Mouse (Mus musculus) heart, postnatal 36 days (tissue): ENCODE measurements around the gene Trpv2. TPM values are rescaled to one million over a fixed set of nuclear protein-coding genes. Genes with fewer than 3 reads are reported as not detected.

Experiments
- DNase-seq, 2 experiments: peaks; one replicate each; pipeline ENCODE4 v3.0.0; 2021 to 2022
- intact Hi-C: fragments of 180-260 bp; cut with DNase I; formaldehyde crosslinking; loops from one replicate; pipeline ENCODE4 v1.15.1; 2025
- total RNA-seq, 2 experiments: library from RNA; stranded (reverse); gene quantifications; 2 replicates each; pipeline ENCODE4 v1.2.3; 2021

Trpv2 gene
- total RNA-seq, 2 experiments from 2014 or later: 2.8 to 2.9 TPM

GRCm38 (mm10) chr11:62557205-62557604, 17.1 kb upstream of the Trpv2 start:
- DNase-seq: no peak
- intact Hi-C loops: no loop called here

GRCm38 (mm10) chr11:62558152-62558551, 16.1 kb upstream of the Trpv2 start:
- intact Hi-C loops: no loop called here
- no peak for DNase-seq

- DNase-seq: peak; percentile 64 to 72
- intact Hi-C loops: no loop called here
These were observed 15.2 kb upstream of the Trpv2 start for GRCm38 (mm10) chr11:62558961-62559646.

- peak in 1 of 2 experiments; percentile 19 for DNase-seq
- intact Hi-C loops: no loop called here
These were observed 13.7 kb upstream of the Trpv2 start for GRCm38 (mm10) chr11:62560463-62561016.

- intact Hi-C loops: no loop called here
- no peak for DNase-seq
These were observed 10.7 kb upstream of the Trpv2 start for GRCm38 (mm10) chr11:62563590-62563989.

GRCm38 (mm10) chr11:62565747-62566146, 8.5 kb upstream of the Trpv2 start:
- intact Hi-C loops: no loop called here
- DNase-seq: no peak

- no peak for DNase-seq
- intact Hi-C loops: no loop called here
These were observed 8.1 kb upstream of the Trpv2 start for GRCm38 (mm10) chr11:62566211-62566610.

GRCm38 (mm10) chr11:62568300-62568699, 6.0 kb upstream of the Trpv2 start:
- intact Hi-C loops: no loop called here
- DNase-seq: no peak

- DNase-seq: no peak
- intact Hi-C loops: loop anchor here (2.0 to 10.0 kb wide), 3 partner anchors 36 to 178 kb away; partner anchors contain the start of gene Cenpv
These were observed 408 bp downstream of the Trpv2 start for GRCm38 (mm10) chr11:62574703-62575085.

- intact Hi-C loops: loop anchor here (2.0 to 10.0 kb wide), 3 partner anchors 36 to 178 kb away; partner anchors contain the start of gene Cenpv
- peak; percentile 90 to 92 for DNase-seq
These were observed 992 bp downstream of the Trpv2 start for GRCm38 (mm10) chr11:62575297-62575658.

GRCm38 (mm10) chr11:62575659-62576438, 1.6 kb downstream of the Trpv2 start:
- peak; percentile 41 to 60 for DNase-seq
- intact Hi-C loops: loop anchor here (2.0 to 10.0 kb wide), 3 partner anchors 37 to 179 kb away; partner anchors contain the start of gene Cenpv

- intact Hi-C loops: loop anchor here (10.0 kb wide), 1 partner anchor 62 kb away; no protein-coding TSS in a partner anchor
- peak; percentile 39 to 52 for DNase-seq
These were observed 2.4 kb downstream of the Trpv2 start for GRCm38 (mm10) chr11:62576530-62577152.

- no peak for DNase-seq
- intact Hi-C loops: no loop called here
These were observed 8.7 kb downstream of the Trpv2 start for GRCm38 (mm10) chr11:62583031-62583430.

- intact Hi-C loops: no loop called here
These were observed 10.5 kb downstream of the Trpv2 start for GRCm38 (mm10) chr11:62584671-62585206.

GRCm38 (mm10) chr11:62587034-62587433, 12.7 kb downstream of the Trpv2 start:
- DNase-seq: no peak
- intact Hi-C loops: no loop called here

More at GRCm38 (mm10) chr11:62584671-62585206, 10.5 kb downstream of the Trpv2 start:
- no peak for DNase-seq

GRCm38 (mm10) chr11:62589391-62589790, 15.1 kb downstream of the Trpv2 start:
- intact Hi-C loops: no loop called here
- no peak for DNase-seq

GRCm38 (mm10) chr11:62591026-62591425, 16.7 kb downstream of the Trpv2 start:
- DNase-seq: no peak
- intact Hi-C loops: no loop called here

GRCm38 (mm10) chr11:62591904-62592575, 17.8 kb downstream of the Trpv2 start:
- DNase-seq: no peak
- intact Hi-C loops: no loop called here

- no peak for DNase-seq
- intact Hi-C loops: no loop called here
These were observed 24.3 kb downstream of the Trpv2 start for GRCm38 (mm10) chr11:62598571-62598970.
